Mouse (Mus musculus): ENCODE data around the gene Esp8. TPM values are rescaled to one million over a fixed set of nuclear protein-coding genes. Genes with fewer than 3 reads are reported as not detected.

The Esp8 gene
- total and polyA plus RNA-seq, 2 experiments from 2014 or later, result not detected

DNA sequence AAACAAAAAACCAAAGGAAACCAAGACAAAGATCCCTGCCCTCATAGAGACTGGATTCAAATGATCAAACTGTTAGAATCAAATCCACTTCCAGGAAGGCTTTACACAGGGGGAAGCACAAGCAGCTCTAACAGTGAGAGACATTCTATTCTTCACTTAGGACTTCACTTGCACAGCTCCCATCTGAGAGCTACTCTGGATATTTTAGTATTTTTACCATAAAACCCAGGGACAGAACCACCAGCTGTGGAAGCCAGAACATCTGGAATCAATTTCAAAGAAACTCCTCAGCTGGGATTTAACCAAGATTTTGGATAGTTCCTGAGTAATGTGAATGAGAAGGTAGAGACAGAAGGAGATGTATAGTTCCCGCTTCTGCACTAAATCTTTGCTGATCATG, 33.6 kb downstream of the Esp8 start:
- WGBS, result 80% methylated on average over 1 of the region's 1 CpGs
- Histone ChIP-seq H3K4me2 (ENCODE audit: low read depth, low read length, poor library complexity, severe bottlenecking) (no peak overlapping the region), H3K27me3 (ENCODE audit: insufficient read depth, low read length) (no peaks in the 10 kb centered on the region), H3K9me3 (ENCODE audit: low read length) (no peaks in the 10 kb centered on the region), H3K36me3 (ENCODE audit: insufficient read depth, low read length) (no peaks in the 10 kb centered on the region), H3K4me1 (ENCODE audit: insufficient read depth, low read length) (no peaks in the 10 kb centered on the region), H3K27ac (ENCODE audit: low read depth, low read length) (no peak overlapping the region), H3K4me3 (ENCODE audit: low read depth, low read length) (no peak overlapping the region), H3K9ac (replicated peaks; ENCODE audit: low read length, poor library complexity, severe bottlenecking) (no peak overlapping the region)
- no peak for DNase-seq (ENCODE audit: low spot score)
- ATAC-seq (ENCODE audit: low FRiP score), result no peak
- TF ChIP-seq CTCF (IDR thresholded peaks at IDR 0.05), result no peak

GRCm38 (mm10) chr17:40561207-40561606, 41.4 kb downstream of the Esp8 start, which contains the start of gene Esp6:
TSS of gene Esp6 (plus strand) at chr17:40561507.
- H3K4me3 ChIP-seq (ENCODE audit: low read depth, low read length), result no peak within 1 kb of the TSS
- H3K27me3 ChIP-seq (ENCODE audit: insufficient read depth, low read length), result no peaks in the 10 kb centered on the region
- H3K36me3 ChIP-seq (ENCODE audit: insufficient read depth, low read length), result no peaks in the 10 kb centered on the region
- H3K9ac ChIP-seq (replicated peaks; ENCODE audit: low read length, poor library complexity, severe bottlenecking), result no peak within 1 kb of the TSS
- 89% methylated on average over 5 of the region's 5 CpGs for WGBS
- no peak for TF ChIP-seq CTCF (IDR thresholded peaks at IDR 0.05)
- H3K9me3 ChIP-seq (ENCODE audit: low read length), result no peaks in the 10 kb centered on the region
- no peak within 1 kb of the TSS for H3K27ac ChIP-seq (ENCODE audit: low read depth, low read length)
- H3K4me2 ChIP-seq (ENCODE audit: low read depth, low read length, poor library complexity, severe bottlenecking), result no peak within 1 kb of the TSS
- H3K4me1 ChIP-seq (ENCODE audit: insufficient read depth, low read length), result no peaks in the 10 kb centered on the region
- ATAC-seq (ENCODE audit: low FRiP score), result no peak
- no peak for DNase-seq (ENCODE audit: low spot score)

Other genes with a start within 250 kb of the Esp8 start
- gene Crisp1, start 200.8 kb upstream of the Esp8 start, total RNA-seq (2014; rRNA removed), result not detected in 2 replicates
- gene Crisp1, start 200.8 kb upstream of the Esp8 start, polyA plus RNA-seq (2015; fragmentation: Nextera tagmentation; extraction: Ambion mirVana), result 0.14 and 0.20 TPM in 2 replicates
- not detected in 2 replicates for gene Esp6, start 41.5 kb downstream of the Esp8 start, total RNA-seq (2014; rRNA removed)
- gene Esp6, start 41.5 kb downstream of the Esp8 start, polyA plus RNA-seq (2015; fragmentation: Nextera tagmentation; extraction: Ambion mirVana), result not detected in 2 replicates
- not detected in 2 replicates for gene Esp4, start 78.6 kb downstream of the Esp8 start, total RNA-seq (2014; rRNA removed)
- gene Esp4, start 78.6 kb downstream of the Esp8 start, polyA plus RNA-seq (2015; fragmentation: Nextera tagmentation; extraction: Ambion mirVana), result not detected in 2 replicates
- not detected in 2 replicates for gene Esp3, start 112.1 kb downstream of the Esp8 start, total RNA-seq (2014; rRNA removed)
- gene Esp3, start 112.1 kb downstream of the Esp8 start, polyA plus RNA-seq (2015; fragmentation: Nextera tagmentation; extraction: Ambion mirVana), result not detected in 2 replicates
- not detected in 2 replicates for gene Esp1, start 207.1 kb downstream of the Esp8 start, total RNA-seq (2014; rRNA removed)
- gene Esp1, start 207.1 kb downstream of the Esp8 start, polyA plus RNA-seq (2015; fragmentation: Nextera tagmentation; extraction: Ambion mirVana), result not detected in 2 replicates

All from midbrain, postnatal 0 days (tissue).